Mouse (Mus musculus): ENCODE measurements around the gene Npas1.

DNA sequence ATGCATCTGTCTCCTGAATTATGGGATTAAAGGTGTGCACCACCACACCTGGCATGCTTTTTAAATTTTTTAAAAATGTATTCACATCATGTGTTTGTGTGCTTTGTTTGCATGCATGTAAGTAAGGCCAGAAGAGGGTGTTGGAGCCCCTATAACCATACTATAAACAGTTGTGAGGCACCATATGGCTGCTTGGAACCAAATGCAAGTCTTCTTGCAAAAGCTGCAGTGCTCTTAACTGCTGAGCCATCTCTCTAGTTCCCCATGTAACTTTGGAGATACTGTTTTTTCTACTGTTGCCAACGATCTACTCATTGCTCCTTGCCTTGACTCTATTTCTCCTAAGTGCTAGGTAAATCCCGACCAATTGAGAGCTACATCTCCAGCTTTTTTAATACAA, 41.8 kb upstream of the Npas1 start:
- no peak for TF ChIP-seq ZNF384 (IDR thresholded peaks at IDR 0.05; ENCODE audit: low read depth, low read length)
- no peak for TF ChIP-seq CHD2 (IDR thresholded peaks at IDR 0.05; ENCODE audit: low read depth, low read length)
- no peak for TF ChIP-seq HCFC1 (IDR thresholded peaks at IDR 0.05; ENCODE audit: borderline replicate concordance, insufficient read depth, low read length)
- TF ChIP-seq ZC3H11A (IDR thresholded peaks at IDR 0.05; ENCODE audit: borderline replicate concordance, low read depth, low read length): no peak
